Mouse (Mus musculus): ENCODE measurements at regions not wholly inside any gene's neighbourhood (a gene's known extent, or its start where the extent isn't known, plus 50 kb on each side); places are given as distances from the start of the nearest gene placed in this dataset.

- no peak for ATAC-seq (replicated peaks; ENCODE audit: low read depth, poor library complexity, severe bottlenecking)
Measured at GRCm38 (mm10) chr16:27138384-27138783, 146.9 kb upstream of the Gmnc start.

- ATAC-seq (replicated peaks; ENCODE audit: low read depth, poor library complexity, severe bottlenecking): peak; percentile 54; the same call in 1 of the 2 replicates
Measured at GRCm38 (mm10) chr16:27138987-27139386, 147.5 kb upstream of the Gmnc start.

DNA sequence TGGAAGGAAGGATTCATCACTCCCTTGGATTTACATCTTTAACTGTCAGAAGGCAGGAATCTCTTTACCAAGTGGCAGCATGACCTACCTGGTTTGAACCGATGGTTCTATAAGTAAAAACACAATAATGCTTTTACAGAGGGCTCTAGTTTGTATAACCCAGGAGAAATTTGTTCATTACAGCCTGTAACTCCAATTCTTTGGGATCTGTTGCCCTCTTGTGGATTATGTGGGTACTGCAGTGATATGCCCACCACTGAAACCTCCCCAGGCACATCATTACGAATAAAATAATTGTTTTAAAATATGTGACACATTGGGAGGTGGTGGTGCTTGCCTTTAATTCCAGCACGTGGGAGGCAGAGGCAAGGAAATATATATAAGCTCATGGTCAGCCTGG is 148.6 kb upstream of the Gmnc start:
- ATAC-seq (replicated peaks; ENCODE audit: low read depth, poor library complexity, severe bottlenecking): peak; percentile 72; the same call in 1 of the 2 replicates

DNA sequence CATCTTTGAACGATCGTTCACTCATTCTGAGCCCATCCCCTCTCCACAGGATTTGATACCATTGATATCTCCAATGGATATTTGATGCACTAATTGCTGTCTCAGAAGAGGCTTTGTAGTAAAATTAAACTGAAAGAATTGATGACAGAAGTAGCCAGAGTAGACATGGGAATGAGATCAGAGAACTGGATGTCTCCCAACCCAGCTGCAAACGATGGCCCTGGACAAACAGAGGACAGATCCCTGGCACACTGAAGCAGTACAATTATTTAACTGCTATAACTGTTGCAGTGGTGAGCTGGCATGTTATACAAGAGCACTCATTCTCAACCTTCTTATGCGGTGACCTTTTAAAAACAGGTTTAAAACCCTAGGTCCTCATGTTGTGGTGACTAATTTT is 151.5 kb upstream of the Ostn start:
- ATAC-seq (replicated peaks; ENCODE audit: low read depth, poor library complexity, severe bottlenecking): no peak

DNA sequence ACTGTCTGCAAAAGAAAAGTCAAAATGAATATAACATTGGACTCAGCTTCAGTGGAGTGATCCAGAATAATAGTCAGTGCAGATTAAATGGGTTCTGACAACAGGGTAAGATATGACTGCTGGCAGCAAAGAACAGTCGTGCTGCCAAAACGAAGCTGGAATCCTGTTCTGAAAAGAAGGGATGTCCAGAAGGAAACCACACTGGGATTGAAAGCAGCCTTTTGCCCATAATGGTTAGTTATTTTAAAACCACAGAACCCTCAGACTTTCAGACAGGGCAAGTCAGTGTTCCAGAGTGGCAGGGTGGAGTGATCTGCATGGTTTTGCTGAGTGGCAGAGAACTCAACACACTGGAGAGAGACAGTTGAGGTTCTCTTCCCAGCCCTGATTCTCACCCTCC is 111.6 kb upstream of the Ostn start:
- no peak for ATAC-seq (replicated peaks; ENCODE audit: low read depth, poor library complexity, severe bottlenecking)
